Mouse (Mus musculus) ES-E14 (cell line): ENCODE measurements around the gene Lrrc41.

Experiments
- CHD2 ChIP-seq: IDR thresholded peaks from 2 replicates; pipeline ENCODE4 v1.6.1; 2014; ENCODE audit warnings: mild to moderate bottlenecking, low read depth, low read length, inconsistent platforms
- MAFK ChIP-seq: IDR thresholded peaks from 2 replicates; pipeline ENCODE4 v1.6.1; 2014; ENCODE audit warnings: mild to moderate bottlenecking, low read depth, low read length, inconsistent platforms; ENCODE audit not compliant: insufficient read depth
- ZC3H11A ChIP-seq: IDR thresholded peaks from 2 replicates; pipeline ENCODE4 v1.6.1; 2012; ENCODE audit warnings: low read depth, mild to moderate bottlenecking, inconsistent platforms, low read length, borderline replicate concordance

- TF ChIP-seq ZC3H11A = no peak
- TF ChIP-seq CHD2 = no peak
- no peak for TF ChIP-seq MAFK
These were observed 1.9 kb upstream of the Lrrc41 start for GRCm38 (mm10) chr4:116073146-116073545.
